In genomic region chr16:7329196-7329595, GRCm38 (mm10) we compare ENCODE assay signal across 21 mouse cellular contexts.
DNase-seq lines count a peak whose midpoint lies in the region; ATAC-seq lines count a peak whose summit lies in the region.
"Had no signal": no experiment of that assay in that cellular context is flagged by ENCODE, and none has a peak within 500 bp of the region (broad histone marks: within the 10 kb centered on the region; RNA-seq: fewer than 3 reads in every experiment).

No protein-coding gene starts in this region.

- H3K27me3 ChIP-seq in kidney, embryonic 16.5 days (ENCODE audit: insufficient read depth, low read length) = no peaks in the 10 kb centered on the region
- H3K27me3 ChIP-seq: embryonic facial prominence, embryonic 12.5 days; forebrain, embryonic 13.5 days; liver, embryonic 12.5 days; megakaryocyte, embryonic 14.5 days; stomach, embryonic 15.5 days had no signal

- H3K27ac ChIP-seq in kidney, embryonic 16.5 days (ENCODE audit: low read length) = no peak overlapping the region
- H3K27ac ChIP-seq: embryonic facial prominence, embryonic 12.5 days; forebrain, embryonic 13.5 days; hindbrain, embryonic 10.5 days; hindbrain, postnatal 0 days; liver, embryonic 12.5 days; stomach, embryonic 15.5 days had no signal

- no peaks in the 10 kb centered on the region for H3K4me1 ChIP-seq in kidney, embryonic 16.5 days (ENCODE audit: insufficient read depth, low read length)
- H3K4me1 ChIP-seq: embryonic facial prominence, embryonic 12.5 days; forebrain, embryonic 13.5 days; hindbrain, embryonic 10.5 days; liver, embryonic 12.5 days; megakaryocyte, embryonic 14.5 days; stomach, embryonic 15.5 days had no signal

- H3K9me3 ChIP-seq in kidney, embryonic 16.5 days (ENCODE audit: low read length) = no peaks in the 10 kb centered on the region
- H3K9me3 ChIP-seq: embryonic facial prominence, embryonic 12.5 days; forebrain, embryonic 13.5 days; hindbrain, embryonic 10.5 days; liver, embryonic 12.5 days; stomach, embryonic 15.5 days had no signal

- DNase-seq in kidney, adult 11 months = no peak
- DNase-seq in cerebellum, adult 8-10 months = peak; percentile 57
- DNase-seq in cerebellum, postnatal 36 days = peak; percentile 62 to 67
- DNase-seq in ovary, postnatal 14 days (ENCODE audit: low spot score) = no peak
- DNase-seq in adrenal gland, postnatal 25 days = no peak
- DNase-seq: adrenal gland, adult 2 months; lung, adult 2 months; midbrain, embryonic 14.5 days; right cerebral cortex, postnatal 14 days; thymus, adult 18-20 months had no signal

- 31% methylated on average over 3 of the region's 3 CpGs for WGBS in kidney, embryonic 16.5 days

- H3K9ac ChIP-seq in kidney, embryonic 16.5 days (replicated peaks; ENCODE audit: low read length) = no peak overlapping the region
- H3K9ac ChIP-seq: embryonic facial prominence, embryonic 12.5 days; forebrain, embryonic 13.5 days; liver, embryonic 12.5 days; stomach, embryonic 15.5 days had no signal

- ATAC-seq in kidney, embryonic 16.5 days (ENCODE audit: low FRiP score, low TSS enrichment) = peak; percentile 74
- ATAC-seq in activated CD4-positive, CD25-positive, alpha-beta regulatory T cell, adult 4 months = no peak
- ATAC-seq: forebrain, embryonic 13.5 days; hindbrain, postnatal 0 days; intestine, postnatal 0 days; liver, embryonic 12.5 days had no signal

- no peak overlapping the region for H3K4me2 ChIP-seq in kidney, embryonic 16.5 days (replicated peaks; ENCODE audit: low read depth, low read length)
- H3K4me2 ChIP-seq: embryonic facial prominence, embryonic 12.5 days; forebrain, embryonic 13.5 days; liver, embryonic 12.5 days; stomach, embryonic 15.5 days had no signal

- H3K4me3 ChIP-seq in kidney, embryonic 16.5 days (ENCODE audit: low read length) = no peak overlapping the region
- H3K4me3 ChIP-seq: embryonic facial prominence, embryonic 12.5 days; erythroblast, embryonic 14.5 days; forebrain, embryonic 13.5 days; hindbrain, embryonic 10.5 days; liver, embryonic 12.5 days; megakaryocyte, embryonic 14.5 days; stomach, embryonic 15.5 days had no signal

- no peaks in the 10 kb centered on the region for H3K36me3 ChIP-seq in kidney, embryonic 16.5 days (ENCODE audit: insufficient read depth, low read length)
- H3K36me3 ChIP-seq: embryonic facial prominence, embryonic 12.5 days; hindbrain, embryonic 10.5 days; liver, embryonic 12.5 days; stomach, embryonic 15.5 days had no signal

Comparison
In these comparisons a context has a peak if more than half of its experiments do, and no peak if none do; other contexts are left out.
1. DNase-seq: peak in cerebellum, adult 8-10 months (single experiment) and cerebellum, postnatal 36 days (2 of 2); none in kidney, adult 11 months (single experiment), ovary, postnatal 14 days (single experiment) and adrenal gland, postnatal 25 days (single experiment).